Mouse (Mus musculus): Measurements from ENCODE around the gene Kmt2a. TPM values are rescaled to one million over a fixed set of nuclear protein-coding genes. Genes with fewer than 3 reads are reported as not detected.

Gene Kmt2a
- polyA plus RNA-seq, 2 experiments from 2014 or later, result 28.7 to 31.1 TPM

DNA sequence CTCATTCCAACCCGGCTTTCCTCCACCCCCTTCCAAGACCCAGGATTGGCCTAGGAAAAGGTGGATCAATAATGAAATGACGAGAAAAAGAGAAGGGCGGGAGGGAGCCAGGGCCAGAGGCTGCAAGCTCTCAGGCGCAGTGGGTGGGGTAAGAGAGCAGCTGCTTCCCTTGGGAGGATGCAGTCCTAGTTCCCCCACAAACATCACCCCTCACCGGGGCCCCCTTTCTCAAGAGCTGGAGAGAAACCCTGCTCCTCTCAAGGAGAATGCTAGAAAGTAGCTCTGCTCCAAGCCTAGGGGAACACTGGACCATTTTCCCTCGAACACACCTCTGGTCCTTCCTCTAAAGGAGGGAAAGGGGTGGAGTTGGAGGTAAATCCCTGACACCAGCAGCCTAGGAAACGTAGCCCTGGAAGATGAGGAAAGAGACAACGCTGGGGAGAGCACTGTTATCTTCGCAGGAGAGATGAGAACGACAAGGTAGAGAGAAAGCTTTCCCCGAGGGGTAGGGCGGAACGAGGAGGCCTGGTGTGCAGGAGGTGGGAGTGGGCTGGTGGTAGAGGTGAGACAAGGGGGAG lies 1.3 kb downstream of the Kmt2a start:
- no peak for ATAC-seq

GRCm38 (mm10) chr9:44878776-44879500 lies 2.2 kb downstream of the Kmt2a start:
- ATAC-seq, result peak; percentile 70

- ATAC-seq, result no peak
Measured at GRCm38 (mm10) chr9:44877686-44878085, 3.4 kb downstream of the Kmt2a start.

DNA sequence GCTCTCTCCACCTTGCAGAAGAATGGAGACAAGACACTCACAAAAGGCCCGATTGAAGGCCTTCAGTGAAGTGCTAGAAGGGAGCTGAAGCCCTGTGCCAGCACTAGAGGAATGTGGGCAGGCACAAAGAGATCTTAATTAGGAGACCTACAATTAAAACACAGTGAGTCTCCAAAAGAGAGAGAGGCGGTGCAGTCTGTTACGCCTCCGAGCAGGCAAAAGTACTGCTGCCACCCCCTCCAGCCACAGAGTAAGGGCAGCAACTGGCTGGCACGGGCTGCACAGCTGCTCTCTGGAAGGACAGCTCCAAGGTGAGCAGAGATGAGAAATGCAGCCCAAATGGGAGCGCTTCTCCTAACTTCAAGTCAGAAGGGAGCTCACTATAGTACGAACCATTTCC lies 5.6 kb downstream of the Kmt2a start:
- no peak for ATAC-seq

GRCm38 (mm10) chr9:44874198-44874597 lies 6.9 kb downstream of the Kmt2a start:
- ATAC-seq, result no peak

GRCm38 (mm10) chr9:44873665-44874064 lies 7.4 kb downstream of the Kmt2a start:
- ATAC-seq, result peak; percentile 80

GRCm38 (mm10) chr9:44868336-44869094 lies 12.6 kb downstream of the Kmt2a start:
- peak; percentile 64 for ATAC-seq

- no peak for ATAC-seq
Measured at GRCm38 (mm10) chr9:44867664-44868063, 13.4 kb downstream of the Kmt2a start.

GRCm38 (mm10) chr9:44866501-44867240 lies 14.4 kb downstream of the Kmt2a start:
- ATAC-seq, result no peak

DNA sequence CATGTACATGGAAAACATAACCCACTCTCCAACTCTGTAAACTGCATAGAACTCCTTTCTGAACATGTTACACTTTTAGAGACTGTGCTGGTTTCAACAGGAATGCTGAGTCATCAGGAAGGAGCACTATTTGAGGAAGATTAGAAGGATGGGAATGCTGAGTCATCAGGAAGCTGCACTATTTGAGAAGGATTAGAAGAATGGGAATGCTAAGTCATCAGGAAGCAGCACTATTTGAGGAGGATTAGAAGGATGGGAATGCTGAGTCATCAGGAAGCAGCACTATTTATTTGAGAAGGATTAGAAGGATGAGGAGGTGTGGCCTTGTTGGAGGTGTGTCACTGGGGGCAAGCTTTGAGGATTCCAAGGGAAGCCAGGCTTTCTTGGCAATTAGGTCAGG lies 20.0 kb downstream of the Kmt2a start:
- ATAC-seq, result no peak

DNA sequence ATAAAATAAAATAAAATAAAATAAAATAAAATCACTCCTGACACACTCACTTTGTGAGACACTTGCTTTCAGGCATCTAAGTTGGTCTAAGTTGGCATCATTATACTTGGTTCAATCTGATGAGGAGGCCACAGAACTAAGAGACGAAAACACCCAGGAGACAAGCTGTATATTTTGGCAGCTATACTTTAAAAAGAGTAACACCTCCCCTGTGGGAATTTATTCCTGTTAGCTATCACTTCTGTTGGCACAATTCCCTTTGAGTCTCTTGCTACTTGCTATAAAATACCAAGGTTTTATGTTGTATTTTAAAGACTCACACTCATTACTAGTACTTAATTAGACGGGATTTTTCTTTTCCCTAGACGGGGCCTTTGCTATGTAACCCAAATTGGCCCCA lies 22.4 kb downstream of the Kmt2a start:
- no peak for ATAC-seq

- ATAC-seq, result no peak
Measured at GRCm38 (mm10) chr9:44857405-44857992, 23.6 kb downstream of the Kmt2a start.

GRCm38 (mm10) chr9:44855153-44855552 lies 25.9 kb downstream of the Kmt2a start:
- no peak for ATAC-seq

- ATAC-seq, result no peak
Measured at GRCm38 (mm10) chr9:44847446-44847845, 33.6 kb downstream of the Kmt2a start.

- no peak for ATAC-seq
Measured at GRCm38 (mm10) chr9:44841241-44841640, 39.9 kb downstream of the Kmt2a start.

- ATAC-seq, result no peak
Measured at GRCm38 (mm10) chr9:44836439-44836838, 44.7 kb downstream of the Kmt2a start.

GRCm38 (mm10) chr9:44832356-44832755 lies 48.7 kb downstream of the Kmt2a start:
- ATAC-seq, result no peak

GRCm38 (mm10) chr9:44830506-44830905 lies 50.6 kb downstream of the Kmt2a start:
- no peak for ATAC-seq

DNA sequence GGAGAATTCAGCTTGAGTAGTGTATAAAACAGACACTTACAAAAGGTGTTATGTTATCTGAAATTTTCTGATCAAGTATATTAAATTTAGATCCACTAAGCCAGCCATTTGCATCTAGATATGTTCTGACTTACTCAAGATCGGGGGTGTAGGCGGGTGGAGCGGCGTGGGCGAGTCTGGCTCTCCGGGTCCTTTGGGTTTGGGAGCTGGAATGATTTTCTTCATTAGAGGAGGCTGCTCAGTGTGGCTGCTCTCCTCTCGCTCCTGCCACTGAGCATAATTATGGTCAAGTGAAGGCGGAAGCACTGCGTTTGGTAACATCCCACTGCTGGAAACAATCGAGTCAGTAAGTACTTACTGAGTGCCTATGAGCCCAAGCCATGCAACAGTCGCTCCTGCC lies 52.2 kb downstream of the Kmt2a start:
- ATAC-seq, result no peak

DNA sequence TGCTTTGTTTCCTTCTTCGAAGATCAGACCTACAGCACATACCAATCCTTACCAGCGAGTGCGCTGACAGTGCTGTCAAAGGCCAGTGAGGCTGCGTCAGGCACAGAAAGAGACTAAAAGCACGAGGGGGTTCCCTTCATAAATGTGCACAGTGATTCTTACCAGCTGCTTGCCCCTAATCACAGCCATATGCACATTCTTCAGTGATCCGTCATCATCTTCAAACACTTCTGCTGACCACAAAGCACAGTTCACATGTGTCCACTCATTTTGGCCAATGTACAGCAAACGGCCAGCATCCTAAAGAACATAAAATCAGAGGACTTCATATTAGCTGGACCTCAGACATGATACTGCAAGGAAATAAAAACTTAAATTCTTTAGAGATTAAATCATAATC lies 54.4 kb downstream of the Kmt2a start:
- no peak for ATAC-seq

DNA sequence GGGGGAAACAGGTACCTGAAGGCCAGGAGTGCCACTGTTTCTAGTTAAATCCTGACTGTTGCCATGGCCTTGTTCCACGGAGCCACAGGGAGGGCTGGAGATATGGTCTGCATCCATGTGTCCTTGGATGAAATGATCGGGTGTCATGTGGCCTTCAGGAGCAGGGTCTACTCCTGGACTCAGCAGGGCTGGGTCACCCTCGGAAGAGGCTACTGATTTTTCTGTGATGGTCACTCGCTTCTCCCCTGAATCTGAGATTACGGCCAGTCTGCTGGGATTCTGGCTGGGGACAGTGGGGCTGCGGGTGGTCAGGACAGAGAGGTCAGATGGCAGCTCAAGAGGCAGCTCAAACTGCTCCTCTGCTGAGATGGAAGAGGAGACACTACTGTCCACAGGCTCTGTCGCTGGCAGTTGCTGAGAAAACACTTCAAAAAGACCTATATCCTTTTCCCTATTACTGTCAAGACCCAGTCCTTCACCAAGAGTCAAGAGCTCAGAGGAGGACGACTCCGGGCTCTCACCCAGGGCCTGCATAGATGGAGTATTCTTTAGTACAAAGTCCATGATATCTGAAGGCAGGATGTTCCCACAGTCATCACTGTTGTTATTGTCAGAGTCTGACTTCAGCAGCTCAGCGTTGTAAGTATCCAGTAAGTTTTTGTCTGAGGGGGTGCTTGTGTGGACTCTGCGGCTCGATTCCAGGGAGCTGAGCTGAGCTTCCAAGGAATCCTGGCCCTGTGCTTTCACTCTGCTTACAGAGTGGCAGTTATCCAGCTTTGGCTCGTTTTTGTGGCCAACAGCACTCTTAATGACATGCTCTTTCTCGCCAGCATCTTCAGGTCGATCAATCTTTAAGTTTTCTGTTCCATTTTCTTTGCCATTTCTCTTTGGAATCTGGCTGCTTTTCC lies 60.9 kb downstream of the Kmt2a start:
- ATAC-seq, result no peak

- ATAC-seq, result no peak
Measured at GRCm38 (mm10) chr9:44817522-44817921, 63.6 kb downstream of the Kmt2a start.
